Mouse (Mus musculus): ENCODE data around the gene Jun.

Gene Jun

DNA sequence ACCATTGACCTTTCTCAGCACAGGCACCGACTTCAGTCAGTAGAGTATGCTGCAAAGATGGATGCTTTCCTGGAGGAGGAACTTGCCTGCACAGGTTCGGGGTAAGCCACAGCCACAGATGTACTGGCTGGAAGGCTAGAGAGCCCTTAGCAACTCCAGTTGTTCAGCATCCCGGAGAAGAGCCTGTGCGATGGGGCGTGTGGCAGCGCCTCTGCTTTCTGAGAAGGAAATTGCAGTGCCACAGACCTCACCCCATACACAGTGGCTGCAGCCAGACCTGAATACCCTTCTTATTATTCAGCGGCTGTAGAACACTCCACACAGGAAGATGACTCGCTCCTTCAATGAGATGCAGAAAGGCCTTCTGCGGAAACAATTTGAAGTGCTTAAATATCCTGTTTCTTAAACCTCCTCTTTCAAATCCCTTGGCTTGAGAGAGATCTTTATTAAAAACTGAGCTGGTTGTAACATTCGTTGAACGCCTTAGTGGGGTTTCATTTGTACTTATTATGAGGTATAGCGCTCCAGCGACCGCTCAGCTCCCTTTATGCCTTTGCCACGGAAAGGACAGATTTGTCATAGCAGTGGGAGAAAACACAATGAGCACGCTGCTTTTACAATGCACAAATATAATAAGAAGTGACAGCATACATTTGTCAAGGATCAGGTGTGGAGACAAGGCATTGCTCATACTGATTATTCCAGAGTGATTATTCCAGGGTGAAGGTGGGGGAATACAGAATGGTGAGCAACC is 26.0 kb downstream of the Jun start:
- no peak for DNase-seq

DNA sequence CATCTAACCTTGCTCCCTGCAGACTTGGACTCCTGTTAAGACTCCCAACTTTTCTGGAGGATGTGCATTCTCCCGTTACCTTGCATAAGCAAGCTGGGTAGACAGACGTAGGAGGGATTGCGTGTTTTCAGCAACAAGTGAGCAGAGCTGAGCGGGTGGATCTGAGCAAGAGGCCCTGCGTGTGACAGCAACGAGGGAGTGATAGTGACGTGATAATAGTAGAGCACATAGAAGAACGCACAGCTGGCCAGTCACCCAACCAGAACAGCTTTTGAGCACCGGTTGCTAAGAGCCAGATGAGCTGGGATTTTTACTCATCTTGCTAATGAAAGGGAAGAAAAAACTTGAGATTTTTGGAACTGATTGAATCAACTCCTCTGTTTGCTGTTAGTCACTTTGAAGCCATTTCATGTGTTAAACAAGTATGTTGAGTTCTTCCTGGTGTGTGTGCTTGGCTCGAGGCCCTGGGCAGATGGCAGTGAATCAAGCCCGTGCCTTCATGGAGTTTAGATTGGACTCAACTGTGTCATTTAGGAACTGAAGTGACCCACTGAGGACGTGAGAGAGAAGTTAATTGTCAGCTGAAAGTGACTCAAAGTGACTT is 28.6 kb downstream of the Jun start:
- no peak for DNase-seq

DNA sequence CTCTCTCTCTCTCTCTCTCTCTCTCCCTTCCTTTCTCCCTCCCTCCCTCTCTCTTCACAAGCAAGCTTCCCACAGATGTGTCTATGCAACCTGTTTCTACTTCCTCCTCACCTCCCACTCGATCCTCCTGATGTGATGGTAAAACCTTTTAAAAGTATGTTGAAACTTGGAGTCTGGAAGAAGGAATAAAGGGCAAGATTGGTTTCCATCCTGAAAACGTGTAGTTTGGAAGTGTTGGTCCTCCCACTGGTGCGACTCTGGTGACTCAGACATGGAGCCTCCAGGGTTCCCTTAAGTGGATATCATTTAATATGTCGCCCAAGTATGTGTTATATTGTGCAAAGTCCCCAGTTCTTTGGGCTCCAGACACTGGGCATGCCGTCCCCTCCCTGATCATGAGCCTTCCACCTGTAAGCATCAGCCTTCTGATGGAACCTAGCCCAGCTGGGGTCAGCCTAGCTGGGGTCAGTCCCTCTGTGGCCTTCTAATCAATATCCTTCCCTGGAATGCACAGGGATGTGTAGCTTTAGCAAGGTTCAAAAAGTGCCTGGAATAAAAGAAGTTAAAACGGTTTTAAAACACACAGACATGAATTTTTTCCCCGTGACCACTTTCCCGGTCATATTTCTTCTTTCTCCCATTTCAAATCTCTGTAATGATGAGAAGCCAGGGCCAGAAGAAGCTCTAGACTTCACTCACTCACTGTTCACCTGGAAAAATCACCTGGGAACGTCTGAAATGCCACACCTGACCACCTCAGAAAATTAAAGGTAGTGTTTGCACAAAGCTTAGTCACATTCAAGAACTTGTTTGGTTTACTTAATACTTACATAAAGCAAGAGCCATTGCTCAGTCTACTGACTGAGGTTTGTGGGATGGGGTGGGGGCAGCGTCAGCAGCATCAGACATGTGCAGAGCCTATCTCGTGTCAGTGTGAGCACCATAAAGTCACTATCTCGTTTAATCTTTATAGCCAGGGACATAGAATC is 30.1 kb downstream of the Jun start:
- no peak for DNase-seq

DNA sequence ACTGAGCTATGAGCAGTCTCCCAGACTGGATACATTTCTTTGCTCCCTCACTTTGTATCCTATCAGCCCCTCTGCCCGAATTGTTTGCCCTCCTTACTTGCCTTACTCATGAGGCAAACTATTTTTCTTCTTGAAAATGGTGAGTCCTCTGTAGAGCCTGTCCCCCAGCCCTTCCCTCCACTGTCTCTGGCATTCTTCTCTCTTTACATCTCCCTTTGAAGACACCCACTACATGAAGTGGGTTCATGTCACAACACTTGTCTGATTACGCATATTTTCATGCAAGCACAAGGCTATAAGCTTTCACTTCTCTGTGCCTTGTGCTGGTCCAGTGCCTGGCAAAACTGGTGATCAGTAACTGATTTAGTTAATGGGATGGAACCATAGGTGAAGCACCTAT is 31.8 kb downstream of the Jun start:
- DNase-seq, result no peak

DNA sequence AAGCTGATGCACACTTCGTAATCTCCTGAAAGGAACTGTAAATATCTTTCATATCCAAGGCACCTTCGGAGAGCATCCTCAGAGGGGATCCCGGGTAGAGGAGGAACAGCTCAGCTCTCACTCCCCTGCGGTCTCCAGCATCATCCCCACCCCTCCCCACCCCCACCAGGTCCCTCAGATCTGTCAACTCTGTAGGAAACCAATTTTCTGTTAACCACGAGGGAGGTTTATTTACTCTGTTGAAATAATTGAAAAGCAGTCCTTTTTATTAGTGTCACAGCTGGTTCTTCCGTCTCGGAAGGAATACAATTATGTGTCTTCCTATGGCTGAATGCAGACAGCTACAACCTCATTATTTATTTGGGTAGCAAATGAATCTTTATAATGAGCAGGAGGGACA is 33.8 kb downstream of the Jun start:
- DNase-seq, result no peak

DNA sequence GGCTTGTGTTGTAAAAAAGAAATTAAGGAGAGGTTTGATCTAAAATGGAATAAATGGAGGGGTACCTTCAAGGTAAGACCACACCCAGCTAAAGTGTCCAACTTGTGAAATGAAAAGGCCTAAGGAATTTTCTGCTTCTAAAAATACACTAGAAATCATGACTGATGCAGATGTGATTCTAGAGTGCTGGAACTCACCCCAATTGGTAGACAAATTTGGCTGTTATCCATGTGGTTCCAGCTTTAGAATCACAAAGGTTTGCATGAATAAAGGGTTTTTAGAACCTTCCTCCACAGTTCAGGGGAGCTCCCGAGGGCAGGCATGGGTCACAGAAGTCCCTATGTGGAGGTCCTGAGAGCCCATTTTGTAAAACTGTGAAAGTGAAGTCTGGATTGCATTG is 39.3 kb downstream of the Jun start:
- no peak for DNase-seq

DNA sequence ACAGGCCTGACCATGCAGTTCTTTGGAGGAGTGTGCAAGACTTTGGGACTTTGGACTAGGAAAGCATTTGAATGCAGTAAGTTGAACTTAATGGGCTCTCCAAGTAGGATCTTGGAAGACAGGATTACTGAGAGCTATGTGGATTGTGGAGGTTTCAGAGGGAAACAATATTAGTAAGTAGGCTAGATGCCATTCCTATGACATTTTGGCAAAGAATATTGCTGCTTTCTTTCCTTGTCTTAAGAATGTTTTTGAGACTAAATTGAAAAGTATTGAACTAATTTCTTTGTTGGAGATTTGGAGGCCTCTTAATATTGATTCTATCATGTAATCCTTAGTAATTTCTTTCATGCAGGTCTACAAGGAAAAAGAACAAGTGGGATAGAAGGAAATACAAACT is 39.8 kb downstream of the Jun start:
- peak in 1 of 2 experiments; percentile 7 for DNase-seq

DNA sequence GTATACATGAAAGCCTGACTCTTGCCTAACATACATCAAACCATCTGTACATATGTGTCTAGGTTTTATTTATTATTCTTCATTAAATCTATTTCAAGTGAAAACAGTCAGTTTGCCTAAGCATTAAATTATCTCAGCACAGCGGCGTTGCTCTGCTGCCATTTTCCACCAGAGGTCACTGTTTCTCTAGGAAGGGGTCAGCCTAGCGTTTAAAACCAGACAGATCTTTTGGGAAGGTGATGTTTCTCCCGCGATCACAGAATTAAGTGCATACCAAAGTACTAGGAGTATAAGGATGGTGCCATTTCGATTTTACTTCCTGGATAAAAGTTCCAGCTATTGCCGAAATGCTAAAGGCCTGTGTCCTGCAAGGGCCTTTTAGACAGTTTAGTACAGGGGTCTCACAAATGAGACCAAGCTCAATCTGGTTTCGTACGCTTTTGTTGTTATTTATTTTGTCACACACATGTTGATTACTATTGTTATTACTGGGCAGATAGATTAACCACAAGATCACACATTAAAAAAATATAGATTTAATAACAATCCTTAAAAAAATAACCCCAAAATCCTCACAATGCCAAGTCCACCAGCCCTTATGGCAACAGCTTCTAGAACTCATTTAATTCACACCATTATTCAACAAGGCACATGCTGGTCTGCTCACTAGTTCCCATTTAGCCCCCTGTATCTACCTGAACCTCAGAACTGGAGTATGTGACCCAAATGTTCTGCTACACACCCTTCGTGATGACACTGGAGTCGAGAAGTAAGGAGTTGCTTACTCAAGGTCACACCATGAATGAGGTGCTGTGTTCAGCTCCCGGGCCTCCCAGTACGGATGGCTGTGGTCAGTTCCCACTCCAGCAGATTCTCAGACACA is 43.6 kb downstream of the Jun start:
- DNase-seq, result peak; percentile 56 to 85

DNA sequence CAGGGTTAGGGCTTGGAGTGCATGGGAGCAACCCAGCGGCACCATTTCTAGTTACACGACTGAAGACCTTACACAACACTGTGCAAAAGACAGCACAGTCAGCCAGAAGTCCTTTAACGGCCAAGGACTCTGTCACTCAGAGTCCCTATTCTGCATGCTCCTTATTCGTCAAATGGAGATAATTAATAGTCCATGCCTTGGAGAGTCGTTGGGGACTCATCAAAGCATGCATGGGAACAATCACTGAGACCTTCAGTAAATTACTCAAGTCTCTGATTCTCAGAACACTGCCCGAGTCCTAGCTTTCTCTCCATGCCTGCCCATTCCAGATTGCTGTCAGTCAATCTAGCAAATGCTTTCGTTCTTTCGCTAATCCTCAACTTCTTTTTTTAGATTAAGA is 44.3 kb downstream of the Jun start:
- DNase-seq, result no peak

DNA sequence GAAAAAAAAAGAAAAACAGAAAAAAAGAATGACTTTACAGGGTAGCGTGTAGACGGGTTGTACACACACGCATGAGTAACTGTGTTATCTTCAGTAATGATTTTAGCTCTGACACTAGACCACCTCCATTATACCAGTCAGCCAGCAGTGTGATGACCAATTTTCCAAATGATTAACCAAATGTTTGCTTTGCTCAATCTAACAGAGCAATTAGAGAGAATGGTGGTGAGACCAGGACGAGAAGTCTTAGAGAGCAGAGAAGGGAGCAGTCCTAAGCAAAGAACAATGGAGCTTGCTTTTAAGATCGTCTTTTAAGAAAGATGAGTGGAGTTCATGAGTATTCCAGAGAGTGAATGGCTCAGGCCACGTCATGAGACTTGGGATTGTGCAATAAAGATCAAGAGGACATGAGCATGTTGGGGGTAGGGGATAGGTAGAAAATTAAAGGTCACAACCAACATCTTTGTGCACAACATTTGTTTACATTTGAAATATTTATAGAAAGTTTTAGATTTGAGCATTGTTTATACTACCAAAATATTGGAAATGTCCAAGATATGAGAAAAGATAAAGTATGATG is 46.7 kb downstream of the Jun start:
- DNase-seq, result no peak

DNA sequence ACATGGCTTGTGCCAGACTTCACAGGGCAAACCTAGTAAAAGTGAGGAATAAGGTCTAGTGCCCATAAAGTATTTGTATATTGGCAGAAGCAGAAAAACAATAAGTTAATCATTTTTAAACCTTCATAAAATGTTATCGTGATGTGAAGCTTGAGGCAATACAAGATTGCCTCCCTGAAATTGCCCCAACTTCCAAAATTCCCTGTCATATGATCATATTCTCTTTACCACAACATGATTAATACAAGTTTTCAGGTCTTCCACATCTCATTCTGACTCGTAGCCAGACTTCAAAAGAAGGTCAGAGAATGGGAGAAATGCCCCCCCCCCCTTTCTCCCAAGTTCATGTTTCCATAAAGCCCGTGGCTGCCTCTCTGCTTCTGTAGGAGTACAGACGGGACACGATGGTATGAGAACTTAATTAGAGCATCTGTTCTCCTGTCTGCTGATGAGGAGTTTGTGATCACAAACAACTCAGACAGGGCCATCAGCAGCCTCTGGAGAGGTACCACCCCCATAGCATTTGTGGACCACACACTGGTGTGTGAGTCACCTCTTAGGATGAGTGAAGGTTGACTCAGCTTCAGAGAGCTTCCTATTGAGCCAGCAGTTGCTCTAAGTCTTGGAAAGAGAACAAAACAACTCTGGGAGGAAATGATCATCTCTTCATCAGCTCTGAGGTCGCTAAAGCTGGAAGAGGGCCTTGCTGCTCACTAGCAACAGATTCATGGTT is 50.8 kb downstream of the Jun start:
- no peak for DNase-seq

DNA sequence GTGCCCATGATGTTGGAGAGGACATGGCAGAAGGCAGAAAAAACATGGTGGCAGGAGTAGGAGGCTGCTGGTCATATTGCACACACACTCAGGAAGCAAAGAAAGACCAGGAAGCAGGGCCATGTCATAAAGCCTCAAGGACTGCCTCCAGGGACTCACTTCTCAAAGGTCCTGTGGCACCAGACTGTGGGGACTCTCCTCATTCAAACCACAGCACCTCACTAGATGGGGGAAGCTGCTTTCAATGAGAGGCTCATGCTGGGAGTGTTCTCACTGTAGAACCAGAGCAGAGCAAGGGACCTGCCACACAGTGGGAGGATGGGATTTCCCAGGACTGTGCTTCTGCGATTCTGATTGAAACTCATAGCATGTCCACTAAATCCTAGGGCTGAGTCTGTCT is 51.9 kb downstream of the Jun start:
- no peak for DNase-seq

DNA sequence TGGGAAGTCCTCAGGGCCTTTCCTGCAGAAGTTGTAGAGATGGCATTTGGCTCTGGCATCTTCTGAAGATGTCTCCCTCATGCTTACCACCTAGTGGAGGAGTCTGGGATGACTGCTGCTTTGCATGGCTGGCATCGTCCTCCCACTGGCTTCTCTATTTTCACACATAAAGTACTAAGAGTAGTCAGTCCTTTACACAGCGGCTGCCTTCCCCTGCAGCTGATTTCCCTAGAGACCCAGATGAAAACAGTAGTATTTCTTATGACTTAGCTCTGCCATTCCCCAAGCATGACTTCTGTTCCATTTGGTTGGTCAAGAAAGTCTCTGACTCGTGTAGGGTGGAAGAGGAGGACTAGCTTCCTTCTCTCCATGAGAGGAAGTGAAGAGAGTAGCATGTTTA is 52.8 kb downstream of the Jun start:
- peak in 1 of 2 experiments; percentile 57 for DNase-seq
